Mouse (Mus musculus): ENCODE data around the gene Ubl4b. TPM values are rescaled to one million over a fixed set of nuclear protein-coding genes. Genes with fewer than 3 reads are reported as not detected.

Gene Ubl4b
- polyA plus RNA-seq (2012; rRNA removed) = 0.13 and 0.26 TPM in 2 replicates

DNA sequence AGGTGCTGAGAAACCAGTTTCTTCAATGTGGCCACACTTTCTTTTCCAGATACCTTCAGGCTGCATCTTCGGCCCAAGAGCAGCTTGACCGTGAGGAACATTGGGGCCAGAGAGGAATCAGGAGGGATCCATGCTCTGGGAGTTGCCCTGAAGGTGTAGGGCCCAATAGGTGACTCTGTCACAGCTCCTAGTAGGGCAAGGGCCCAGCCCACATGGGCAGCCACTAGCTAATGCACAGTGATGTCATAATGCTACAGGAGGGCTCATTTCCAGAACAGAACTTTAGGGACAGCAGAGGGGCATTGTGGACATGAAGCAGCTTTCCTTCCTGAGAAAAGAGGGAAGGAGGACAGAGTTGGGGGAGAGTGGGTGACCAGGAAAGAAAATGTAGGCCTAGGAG is at the start of gene Ubl4b:
Ubl4b (minus strand) TSS at position 232 of the 400 bp plus-strand sequence.
- no peak for DNase-seq (ENCODE audit: extremely low spot score in 1 of 2, low spot score in 1 of 2)

DNA sequence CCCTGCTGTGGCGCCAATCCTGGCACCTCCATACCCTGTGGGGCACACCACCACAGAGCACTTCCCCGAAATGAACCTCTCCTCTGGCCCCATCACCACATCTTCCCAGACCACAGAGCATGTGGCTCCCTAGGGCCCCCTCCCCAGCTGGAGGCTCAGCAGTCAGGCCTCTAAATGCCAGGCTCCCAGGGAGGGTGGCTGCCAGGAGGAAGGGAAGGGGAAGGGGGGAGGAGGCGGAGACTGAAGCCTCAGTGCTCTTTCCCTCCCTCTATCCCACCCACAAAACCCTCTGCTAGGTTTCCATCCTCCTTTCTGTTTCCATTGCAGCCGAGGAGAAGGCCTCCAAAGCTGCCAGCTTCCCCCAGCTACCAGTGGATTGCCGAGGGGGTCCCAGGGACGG is 45.3 kb upstream of the Ubl4b start:
- no peak for DNase-seq (ENCODE audit: extremely low spot score in 1 of 2, low spot score in 1 of 2)

DNA sequence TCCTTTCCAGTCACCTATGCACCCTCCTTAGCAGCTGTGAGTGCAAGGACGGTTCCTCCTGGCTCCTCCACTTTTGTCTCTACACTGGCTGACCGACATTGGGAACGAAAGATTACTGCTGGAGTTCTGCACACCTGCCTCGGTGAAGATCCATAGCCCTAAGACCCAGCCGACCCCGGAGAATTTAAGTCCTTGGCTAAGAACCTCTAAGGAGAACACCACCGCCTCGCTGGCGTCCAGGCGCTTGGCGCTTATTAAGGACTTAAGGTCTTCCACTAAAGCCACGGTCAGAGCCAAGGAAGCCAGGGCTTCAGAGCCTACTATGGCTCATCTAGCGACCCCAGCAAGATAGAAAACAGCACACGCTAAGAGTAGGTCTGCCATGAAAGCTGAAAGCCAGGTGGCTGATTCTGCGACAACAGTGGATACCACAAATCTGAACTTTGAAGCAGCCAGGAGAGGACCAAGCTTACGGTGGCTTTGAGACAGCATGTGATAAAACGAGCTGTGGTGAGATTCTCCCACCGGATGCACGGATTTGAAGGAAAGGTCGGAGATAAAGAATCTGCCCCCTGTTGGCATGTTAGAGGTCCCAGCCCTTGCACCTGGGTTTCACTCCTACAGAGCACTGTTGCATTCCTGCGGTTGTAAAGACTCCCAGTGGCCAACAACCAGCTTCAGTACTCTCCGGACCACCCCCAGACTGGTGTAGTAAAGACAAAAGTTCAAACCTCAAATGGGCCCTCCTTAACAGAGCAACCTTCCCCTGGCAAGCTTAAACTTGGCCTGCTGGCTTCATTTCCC is 42.9 kb upstream of the Ubl4b start:
- DNase-seq (ENCODE audit: extremely low spot score in 1 of 2, low spot score in 1 of 2) = no peak

DNA sequence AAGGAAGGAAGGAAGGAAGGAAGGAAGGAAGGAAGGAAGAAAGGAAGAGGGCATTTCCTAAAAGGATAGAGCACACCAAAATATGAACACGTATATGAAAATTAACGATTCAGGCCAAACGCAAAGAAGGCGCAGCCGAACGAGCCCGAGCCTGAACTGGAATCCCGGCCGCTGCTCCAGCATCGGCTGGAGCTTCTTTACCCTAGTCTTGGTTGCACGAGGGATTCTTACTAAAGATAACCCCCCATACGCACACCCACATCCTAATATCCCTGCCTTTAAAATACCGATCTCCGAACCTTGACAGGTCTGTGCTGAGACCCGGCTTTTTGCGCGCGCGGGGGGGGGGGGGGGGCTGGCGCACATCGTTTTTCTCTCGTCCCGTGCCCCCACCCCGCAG is 42.3 kb upstream of the Ubl4b start:
- DNase-seq (ENCODE audit: extremely low spot score in 1 of 2, low spot score in 1 of 2) = no peak

- no peak for DNase-seq (ENCODE audit: extremely low spot score in 1 of 2, low spot score in 1 of 2)
Measured at GRCm38 (mm10) chr3:107596559-107596958, 41.7 kb upstream of the Ubl4b start.

DNA sequence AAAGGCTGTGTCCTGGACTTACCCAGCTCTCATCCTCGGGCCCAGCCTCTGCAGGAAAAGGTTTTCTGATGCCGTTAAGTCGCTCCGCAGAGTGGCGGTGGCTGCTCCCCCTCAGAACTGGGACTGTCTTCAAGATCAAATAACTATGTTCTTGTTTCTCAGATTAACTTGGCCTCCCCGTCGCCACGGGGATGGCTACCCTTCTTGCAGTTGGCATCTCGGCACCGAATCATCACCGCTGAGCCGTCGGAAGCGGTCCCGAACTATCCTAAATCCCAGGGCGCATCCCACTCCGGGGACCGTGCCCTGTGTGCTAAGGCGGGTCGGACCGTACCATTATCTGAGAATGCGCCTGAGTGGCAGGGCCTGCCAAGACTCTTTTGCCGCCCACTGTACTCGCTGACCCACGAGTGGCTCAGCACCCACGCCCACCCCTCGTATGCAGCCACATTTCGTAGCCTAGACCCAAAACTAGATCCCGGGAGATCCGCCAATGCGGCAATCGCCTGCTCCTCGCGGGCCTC is 41.1 kb upstream of the Ubl4b start:
- peak in 1 of 2 experiments; percentile 11 for DNase-seq (ENCODE audit: extremely low spot score in 1 of 2, low spot score in 1 of 2)

- no peak for DNase-seq (ENCODE audit: extremely low spot score in 1 of 2, low spot score in 1 of 2)
Measured at GRCm38 (mm10) chr3:107595264-107595937, 40.5 kb upstream of the Ubl4b start.

DNA sequence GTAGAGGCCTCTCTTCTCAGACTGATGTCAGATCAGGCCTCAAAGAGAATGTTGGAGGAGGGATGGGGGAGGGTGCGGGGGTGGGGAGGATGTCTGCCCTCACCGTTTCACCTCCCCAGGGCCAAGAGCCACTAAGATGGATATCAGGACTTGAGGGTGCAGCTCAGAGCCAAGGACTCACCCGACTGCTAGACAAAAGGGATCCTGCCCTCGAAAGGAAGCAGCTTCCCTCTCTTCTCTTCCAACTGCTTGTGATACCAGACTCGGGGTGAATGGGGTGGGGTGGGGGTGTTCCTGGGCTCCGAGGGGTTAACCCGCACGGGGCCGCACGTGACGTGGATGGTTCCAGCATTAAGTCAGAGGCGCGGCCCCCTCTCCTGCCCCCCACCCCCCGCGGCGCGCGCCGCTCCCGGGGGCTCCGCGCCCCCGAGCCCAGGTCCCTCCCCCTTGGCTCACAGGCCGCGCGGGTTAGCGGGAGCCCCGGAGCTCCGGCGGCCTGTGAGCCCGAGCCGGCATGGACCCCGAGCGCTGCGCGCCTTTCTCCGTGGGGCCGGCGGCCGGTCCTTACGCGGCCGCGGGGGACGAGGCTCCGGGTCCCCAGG is 39.9 kb upstream of the Ubl4b start, which contains the start of gene Alx3:
Alx3 (plus strand) TSS at position 370 of the 602 bp plus-strand sequence.
- no peak for DNase-seq (ENCODE audit: extremely low spot score in 1 of 2, low spot score in 1 of 2)

GRCm38 (mm10) chr3:107593632-107594031 is 38.8 kb upstream of the Ubl4b start:
- DNase-seq (ENCODE audit: extremely low spot score in 1 of 2, low spot score in 1 of 2) = no peak

- DNase-seq (ENCODE audit: extremely low spot score in 1 of 2, low spot score in 1 of 2) = no peak
Measured at GRCm38 (mm10) chr3:107591612-107592011, 36.7 kb upstream of the Ubl4b start.

GRCm38 (mm10) chr3:107586504-107586903 is 31.6 kb upstream of the Ubl4b start:
- DNase-seq (ENCODE audit: extremely low spot score in 1 of 2, low spot score in 1 of 2) = no peak

DNA sequence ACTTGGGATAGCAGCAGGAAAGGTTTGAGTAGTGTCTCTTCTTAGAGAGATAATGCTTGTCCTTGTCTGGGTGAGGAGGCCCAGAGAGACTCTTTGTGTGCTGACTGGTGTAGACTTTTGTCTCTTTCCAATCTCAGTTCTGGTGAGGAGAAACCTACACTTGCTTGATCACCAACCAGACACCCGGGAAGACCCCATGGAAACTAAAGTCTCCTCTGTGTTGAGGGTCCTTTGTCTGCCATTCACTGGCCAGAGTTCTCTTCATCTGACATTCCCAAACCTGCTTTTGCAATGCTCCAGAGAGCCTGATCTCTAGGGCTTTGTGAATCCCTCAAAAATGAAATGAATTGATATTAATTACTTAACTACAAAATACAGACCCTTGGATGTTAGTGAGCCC is 29.0 kb upstream of the Ubl4b start:
- no peak for DNase-seq (ENCODE audit: extremely low spot score in 1 of 2, low spot score in 1 of 2)

GRCm38 (mm10) chr3:107582875-107583767 is 28.2 kb upstream of the Ubl4b start:
- no peak for DNase-seq (ENCODE audit: extremely low spot score in 1 of 2, low spot score in 1 of 2)

DNA sequence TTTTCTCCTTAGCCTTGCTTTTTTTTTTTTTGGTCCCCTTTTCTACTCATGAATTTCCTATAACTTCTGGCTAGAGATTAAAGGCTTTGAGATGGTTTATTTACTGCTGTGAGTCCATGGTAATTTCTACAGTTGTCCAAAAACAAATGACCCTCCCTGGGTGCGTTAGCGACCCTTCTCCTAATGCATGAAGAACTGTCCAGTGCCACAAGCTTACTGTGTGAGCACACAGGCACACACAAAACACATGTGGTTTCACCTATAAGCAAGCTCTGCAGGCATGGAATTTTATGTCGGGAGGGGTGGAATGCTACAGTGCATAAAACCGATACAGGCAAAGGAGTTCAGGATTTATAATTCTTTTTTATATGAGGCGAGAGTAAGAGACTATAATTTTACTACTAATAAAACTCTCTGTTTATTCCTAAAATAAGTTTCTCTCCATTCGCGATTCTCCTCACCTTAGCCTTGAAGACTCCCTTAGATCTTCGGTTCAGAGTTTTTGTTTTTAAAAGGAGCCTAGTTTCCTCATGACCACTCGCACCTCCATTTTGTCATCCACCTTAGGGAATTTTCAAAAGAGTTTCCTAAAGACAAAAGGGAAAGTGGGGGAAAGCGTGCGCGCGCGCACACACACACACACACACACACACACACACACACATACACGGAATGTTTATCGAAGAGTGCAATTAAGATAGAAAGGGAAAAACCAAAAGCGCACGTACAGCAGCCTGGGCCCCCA is 27.4 kb upstream of the Ubl4b start:
- no peak for DNase-seq (ENCODE audit: extremely low spot score in 1 of 2, low spot score in 1 of 2)

DNA sequence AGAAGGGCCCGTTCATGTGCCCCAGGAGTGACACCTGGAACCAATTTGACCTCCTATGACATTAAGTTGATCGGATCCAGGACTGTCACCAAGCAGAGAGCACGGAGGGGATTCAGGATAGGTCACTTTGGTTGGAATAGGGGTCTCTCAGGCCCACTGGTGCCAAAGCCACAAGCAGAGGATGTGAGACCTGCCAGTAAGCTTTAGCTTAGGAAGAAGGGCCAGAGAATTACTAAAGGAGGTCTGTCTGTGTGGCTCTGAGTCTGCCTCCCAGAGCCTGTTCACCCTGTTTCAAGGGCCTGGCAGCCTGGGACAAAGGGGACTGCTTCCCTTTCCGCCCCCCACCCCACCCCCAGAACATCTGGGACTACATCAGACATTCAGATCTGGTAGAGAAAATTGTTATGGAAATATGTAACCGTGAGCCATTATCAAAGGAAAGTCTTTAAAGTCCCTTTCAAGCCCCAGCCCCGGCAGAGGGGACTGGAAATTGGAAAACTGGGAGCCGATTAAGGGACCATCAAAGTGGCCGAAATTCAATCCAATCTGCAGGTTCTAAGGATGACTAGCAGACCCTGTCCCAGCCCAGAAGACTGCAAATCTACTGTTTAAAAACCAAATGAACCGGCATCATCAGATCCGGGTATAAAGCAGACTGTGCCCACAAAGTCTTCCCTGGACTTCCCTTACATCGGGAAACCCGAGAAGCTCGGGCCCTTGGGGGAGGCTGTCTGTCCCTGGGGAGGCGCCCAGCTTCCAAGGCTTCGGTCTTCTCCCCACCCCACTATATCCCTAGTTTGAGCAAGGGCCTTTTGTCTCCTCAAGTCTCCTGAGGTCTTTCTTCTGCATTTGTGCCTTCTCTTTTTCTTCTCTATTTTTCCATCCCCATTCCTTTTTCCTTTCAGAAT is 26.5 kb upstream of the Ubl4b start:
- no peak for DNase-seq (ENCODE audit: extremely low spot score in 1 of 2, low spot score in 1 of 2)

GRCm38 (mm10) chr3:107579466-107579865 is 24.6 kb upstream of the Ubl4b start:
- DNase-seq (ENCODE audit: extremely low spot score in 1 of 2, low spot score in 1 of 2) = peak; percentile 36 to 92

DNA sequence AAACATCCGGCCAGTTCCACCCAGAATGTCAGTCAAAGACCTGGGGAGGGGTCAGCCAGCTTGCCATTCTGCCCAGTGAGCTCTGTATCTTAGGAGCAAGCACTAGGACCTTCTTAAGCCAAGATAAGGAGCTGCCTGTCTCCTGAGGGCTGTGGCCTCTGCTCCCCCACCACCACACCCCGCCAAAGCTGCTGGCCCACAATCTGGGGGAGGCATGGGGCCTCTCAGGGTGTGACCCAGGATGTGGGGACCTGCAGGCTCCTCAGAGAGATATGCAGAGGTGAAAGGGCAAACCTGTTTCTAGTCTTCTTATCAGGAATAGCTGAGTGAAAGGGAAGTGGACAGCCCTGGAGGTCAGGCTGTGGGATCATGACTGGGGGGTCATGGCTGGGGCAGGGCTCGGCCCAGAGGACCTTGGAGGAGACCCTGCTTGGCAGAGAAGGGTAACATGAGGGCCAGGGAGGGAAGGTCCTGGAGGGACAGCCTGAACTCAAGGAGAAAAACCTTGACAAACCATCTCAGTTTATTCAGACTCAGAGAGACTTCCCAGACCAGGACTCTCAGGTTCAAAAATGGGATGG is 23.0 kb upstream of the Ubl4b start:
- DNase-seq (ENCODE audit: extremely low spot score in 1 of 2, low spot score in 1 of 2) = no peak

DNA sequence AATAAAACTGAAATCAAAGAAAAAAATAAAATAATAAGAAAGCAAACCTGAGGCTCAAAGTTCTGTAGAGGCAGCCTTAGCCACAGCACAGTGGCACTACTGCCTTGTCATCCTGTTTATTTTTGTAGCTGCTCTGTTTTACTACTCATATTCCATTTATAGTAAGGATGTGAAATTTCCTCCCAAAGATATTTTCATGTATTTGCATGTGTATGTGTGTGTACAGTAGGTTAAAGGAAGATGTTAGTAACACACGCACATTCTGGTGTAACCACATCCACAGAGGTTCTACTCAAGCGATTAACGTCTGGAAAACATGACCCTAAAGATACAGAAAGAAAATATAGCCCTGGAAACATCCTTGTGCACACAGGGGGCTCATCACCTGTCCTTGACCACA is 21.9 kb upstream of the Ubl4b start:
- no peak for DNase-seq (ENCODE audit: extremely low spot score in 1 of 2, low spot score in 1 of 2)
